Mouse (Mus musculus): ENCODE results near the gene Myl6. TPM values are rescaled to one million over a fixed set of nuclear protein-coding genes. Genes with fewer than 3 reads are reported as not detected.

Myl6 gene
- polyA plus RNA-seq, 1 experiment from 2014 or later = 780 TPM

DNA sequence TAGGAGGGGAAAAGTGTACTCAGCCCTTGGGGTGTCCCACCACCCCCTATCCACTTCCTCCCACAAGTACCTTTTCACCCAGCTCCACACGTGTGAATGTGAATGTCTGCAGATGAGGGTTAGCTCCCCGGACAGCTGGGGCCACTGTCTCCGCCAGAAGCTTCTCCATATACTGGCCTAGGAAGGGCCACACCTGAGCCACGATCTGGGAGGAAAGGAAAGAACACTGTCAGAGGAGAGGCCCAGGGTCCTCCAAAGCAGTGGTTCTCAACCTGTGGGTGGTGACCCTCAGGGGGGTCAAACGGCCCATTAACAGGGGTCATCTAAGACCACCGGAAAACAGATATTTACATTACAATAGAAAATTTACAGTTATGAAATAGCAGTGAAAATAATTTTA is 28.4 kb upstream of the Myl6 start:
- Histone ChIP-seq H3K4me3 (no peak overlapping the region), H3K4me1 (peaks cover 32% of the 10 kb centered on the region), H3K27ac (no peak overlapping the region), H3K36me3 (replicated peaks) (peaks cover 12% of the 10 kb centered on the region; the same call in 1 of the 2 replicates), H3K9me3 (no peaks in the 10 kb centered on the region), H3K27me3 (ENCODE audit: poor library complexity, severe bottlenecking) (peaks cover 96% of the 10 kb centered on the region)
- DNase-seq (ENCODE audit: extremely low spot score, low spot score) = no peak
- 85% methylated on average over 6 of the region's 6 CpGs for WGBS

DNA sequence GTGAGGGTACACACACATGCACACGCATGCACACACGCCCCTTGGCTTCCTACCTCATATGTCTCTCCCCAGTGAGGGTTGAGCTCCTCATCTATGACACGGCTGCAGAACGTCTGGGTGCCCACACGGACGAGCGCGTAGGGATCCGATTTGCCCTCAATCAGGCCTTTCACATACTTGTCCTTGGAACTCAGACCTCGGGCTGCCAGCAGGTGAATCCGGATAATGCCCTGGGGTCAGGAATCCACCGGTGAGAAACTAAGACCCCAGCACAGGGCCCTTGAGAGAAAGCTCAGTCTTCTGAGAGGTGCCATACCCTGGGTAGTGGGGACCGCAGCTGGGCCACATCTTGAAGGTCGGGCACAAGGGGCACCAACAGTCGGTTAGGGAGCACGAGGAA is 26.6 kb upstream of the Myl6 start:
- WGBS = 87% methylated on average over 16 of the region's 16 CpGs

GRCm38 (mm10) chr10:128518833-128519232 is 24.9 kb upstream of the Myl6 start:
- 68% methylated on average over 7 of the region's 7 CpGs for WGBS
- DNase-seq (ENCODE audit: extremely low spot score, low spot score) = no peak
- peaks cover 91% of the 10 kb centered on the region for H3K27me3 ChIP-seq (ENCODE audit: poor library complexity, severe bottlenecking)

More for the DNA sequence above, 26.6 kb upstream of the Myl6 start:
- DNase-seq (ENCODE audit: extremely low spot score, low spot score) = no peak
- Histone ChIP-seq H3K9me3 (no peaks in the 10 kb centered on the region), H3K27ac (no peak overlapping the region), H3K4me3 (no peak overlapping the region), H3K4me1 (peaks cover 34% of the 10 kb centered on the region), H3K27me3 (ENCODE audit: poor library complexity, severe bottlenecking) (peaks cover 100% of the 10 kb centered on the region), H3K36me3 (replicated peaks) (peaks cover 14% of the 10 kb centered on the region; the same call in 1 of the 2 replicates)

GRCm38 (mm10) chr10:128516677-128517076 is 22.7 kb upstream of the Myl6 start:
- DNase-seq (ENCODE audit: extremely low spot score, low spot score) = no peak
- peaks cover 70% of the 10 kb centered on the region for H3K27me3 ChIP-seq (ENCODE audit: poor library complexity, severe bottlenecking)
- no peaks in the 10 kb centered on the region for H3K9me3 ChIP-seq
- 17% methylated on average over 6 of the region's 6 CpGs for WGBS
- peaks cover 15% of the 10 kb centered on the region for H3K4me1 ChIP-seq
- no peak overlapping the region for H3K27ac ChIP-seq
- 0 out of 2 replicates have a peak overlapping the region, but pooled peaks have one; percentile 26 for H3K4me3 ChIP-seq
- H3K36me3 ChIP-seq (replicated peaks) = peaks cover 15% of the 10 kb centered on the region; the same call in 1 of the 2 replicates

More at GRCm38 (mm10) chr10:128518833-128519232, 24.9 kb upstream of the Myl6 start:
- no peak overlapping the region for H3K27ac ChIP-seq
- H3K4me1 ChIP-seq = peaks cover 16% of the 10 kb centered on the region
- H3K36me3 ChIP-seq (replicated peaks) = peaks cover 14% of the 10 kb centered on the region; the same call in 1 of the 2 replicates
- H3K9me3 ChIP-seq = no peaks in the 10 kb centered on the region
- no peak overlapping the region for H3K4me3 ChIP-seq

GRCm38 (mm10) chr10:128516029-128516428 is 22.1 kb upstream of the Myl6 start:
- DNase-seq (ENCODE audit: extremely low spot score, low spot score) = no peak
- Histone ChIP-seq H3K4me1 (peaks cover 15% of the 10 kb centered on the region), H3K27me3 (ENCODE audit: poor library complexity, severe bottlenecking) (peaks cover 63% of the 10 kb centered on the region), H3K9me3 (no peaks in the 10 kb centered on the region), H3K27ac (no peak overlapping the region), H3K36me3 (replicated peaks) (peaks cover 15% of the 10 kb centered on the region; the same call in 1 of the 2 replicates), H3K4me3 (peak overlapping the region; percentile 26)
- 3% methylated on average over 20 of the region's 20 CpGs for WGBS

- Histone ChIP-seq H3K4me1 (peaks cover 15% of the 10 kb centered on the region), H3K9me3 (no peaks in the 10 kb centered on the region), H3K36me3 (replicated peaks) (peaks cover 12% of the 10 kb centered on the region; the same call in 1 of the 2 replicates), H3K27me3 (ENCODE audit: poor library complexity, severe bottlenecking) (peaks cover 53% of the 10 kb centered on the region), H3K4me3 (no peak overlapping the region), H3K27ac (no peak overlapping the region)
- 83% methylated on average over 4 of the region's 4 CpGs for WGBS
- no peak for DNase-seq (ENCODE audit: extremely low spot score, low spot score)
Observed at GRCm38 (mm10) chr10:128515044-128515443, 21.1 kb upstream of the Myl6 start.

DNA sequence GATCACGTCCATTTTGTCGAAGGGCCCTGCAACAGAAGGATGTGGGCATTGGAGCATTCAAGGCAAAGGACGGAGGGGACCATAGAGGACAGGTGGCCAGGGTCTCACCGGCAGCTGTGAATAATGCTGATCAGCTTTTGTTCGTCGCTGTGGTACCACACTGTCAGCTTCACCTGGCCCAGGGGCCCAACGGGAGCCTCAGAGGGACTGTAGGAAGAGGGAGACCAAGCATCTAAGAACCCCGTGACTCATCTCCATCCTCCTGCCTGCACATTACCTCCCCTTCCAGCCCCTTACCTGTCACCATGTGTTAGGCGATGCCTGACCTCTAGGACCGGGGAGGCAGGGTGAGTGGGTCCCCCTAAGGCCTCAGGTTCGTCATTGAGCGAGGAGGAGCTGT is 17.8 kb upstream of the Myl6 start:
- H3K27ac ChIP-seq = no peak overlapping the region
- H3K36me3 ChIP-seq (replicated peaks) = peaks cover 2% of the 10 kb centered on the region; the same call in 1 of the 2 replicates
- 80% methylated on average over 12 of the region's 12 CpGs for WGBS
- H3K27me3 ChIP-seq (ENCODE audit: poor library complexity, severe bottlenecking) = peaks cover 20% of the 10 kb centered on the region
- H3K4me1 ChIP-seq = peaks cover 8% of the 10 kb centered on the region
- H3K4me3 ChIP-seq = no peak overlapping the region
- no peaks in the 10 kb centered on the region for H3K9me3 ChIP-seq
- no peak for DNase-seq (ENCODE audit: extremely low spot score, low spot score)

DNA sequence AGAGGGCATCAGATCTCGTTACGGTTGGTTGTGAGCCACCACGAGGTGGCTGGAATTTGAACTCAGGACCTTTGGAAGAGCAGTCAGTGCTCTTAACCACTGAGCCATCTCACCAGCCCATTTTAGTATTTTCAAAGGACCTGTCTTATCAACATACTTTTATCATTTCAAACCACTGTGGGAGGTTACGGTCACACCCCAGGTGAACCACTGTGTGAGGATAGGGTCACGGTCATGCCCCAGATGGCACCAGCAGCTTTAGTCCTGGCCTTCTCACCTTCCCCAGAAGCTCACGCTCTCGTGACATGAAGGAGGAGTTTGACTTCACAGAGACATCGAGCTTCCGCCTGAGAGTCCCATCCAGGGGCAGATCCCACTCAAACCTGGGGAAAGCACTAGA is 17.2 kb upstream of the Myl6 start:
- Histone ChIP-seq H3K4me3 (no peak overlapping the region), H3K9me3 (no peaks in the 10 kb centered on the region), H3K27ac (no peak overlapping the region), H3K4me1 (peaks cover 5% of the 10 kb centered on the region), H3K36me3 (replicated peaks) (peaks cover 2% of the 10 kb centered on the region; the same call in 1 of the 2 replicates), H3K27me3 (ENCODE audit: poor library complexity, severe bottlenecking) (peaks cover 15% of the 10 kb centered on the region)
- DNase-seq (ENCODE audit: extremely low spot score, low spot score) = no peak
- 94% methylated on average over 9 of the region's 9 CpGs for WGBS

DNA sequence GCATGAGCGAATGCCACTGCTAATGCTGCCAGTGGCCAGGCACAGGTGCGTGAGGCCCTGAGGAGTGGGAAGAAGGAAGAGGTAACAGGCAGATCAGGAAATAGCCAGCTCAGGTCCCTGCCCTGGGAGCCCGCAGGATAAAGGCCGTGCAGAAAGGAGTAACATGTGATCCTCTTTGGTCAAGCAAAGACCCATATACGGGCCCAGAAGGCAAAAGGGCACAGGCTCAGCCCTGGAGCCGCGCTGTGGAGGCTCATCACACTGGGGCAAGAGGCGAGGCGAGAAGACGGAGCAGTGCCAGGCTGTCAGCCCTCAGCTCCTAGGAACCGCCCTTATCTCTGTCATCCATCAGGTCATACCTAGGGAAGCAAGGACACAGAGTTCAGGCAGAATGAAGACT is 16.4 kb upstream of the Myl6 start:
- no peak for DNase-seq (ENCODE audit: extremely low spot score, low spot score)
- Histone ChIP-seq H3K9me3 (0 out of 2 replicates have a peak, but pooled peaks cover 2% of the 10 kb centered on the region), H3K27me3 (ENCODE audit: poor library complexity, severe bottlenecking) (peaks cover 6% of the 10 kb centered on the region), H3K27ac (no peak overlapping the region), H3K4me1 (no peaks in the 10 kb centered on the region), H3K36me3 (replicated peaks) (peaks cover 4% of the 10 kb centered on the region; the same call in 1 of the 2 replicates), H3K4me3 (no peak overlapping the region)
- WGBS = 86% methylated on average over 11 of the region's 11 CpGs

DNA sequence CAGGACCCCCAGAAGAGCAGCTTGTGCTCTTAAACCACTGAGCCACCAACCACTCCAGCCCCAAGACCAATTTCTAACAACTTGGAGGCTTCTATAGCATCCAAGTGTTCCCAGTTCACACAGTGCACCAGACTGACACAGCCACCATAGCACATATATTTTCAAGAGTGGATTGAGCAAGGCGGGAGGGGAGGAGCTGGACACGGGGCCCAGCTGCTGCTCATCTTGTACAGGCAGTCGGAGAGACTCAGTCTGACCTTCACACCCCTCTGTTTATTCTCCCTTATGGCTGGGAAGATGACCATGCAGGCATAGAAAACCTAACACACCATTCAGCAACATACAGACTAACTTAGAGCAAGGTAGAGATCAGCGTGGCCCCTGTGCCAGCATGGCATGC is 15.9 kb upstream of the Myl6 start:
- Histone ChIP-seq H3K36me3 (replicated peaks) (peaks cover 4% of the 10 kb centered on the region; the same call in 1 of the 2 replicates), H3K27me3 (ENCODE audit: poor library complexity, severe bottlenecking) (peaks cover 1% of the 10 kb centered on the region), H3K4me3 (no peak overlapping the region), H3K9me3 (0 out of 2 replicates have a peak, but pooled peaks cover 2% of the 10 kb centered on the region), H3K27ac (no peak overlapping the region), H3K4me1 (no peaks in the 10 kb centered on the region)
- no peak for DNase-seq (ENCODE audit: extremely low spot score, low spot score)
- WGBS = 87% methylated on average over 4 of the region's 4 CpGs

DNA sequence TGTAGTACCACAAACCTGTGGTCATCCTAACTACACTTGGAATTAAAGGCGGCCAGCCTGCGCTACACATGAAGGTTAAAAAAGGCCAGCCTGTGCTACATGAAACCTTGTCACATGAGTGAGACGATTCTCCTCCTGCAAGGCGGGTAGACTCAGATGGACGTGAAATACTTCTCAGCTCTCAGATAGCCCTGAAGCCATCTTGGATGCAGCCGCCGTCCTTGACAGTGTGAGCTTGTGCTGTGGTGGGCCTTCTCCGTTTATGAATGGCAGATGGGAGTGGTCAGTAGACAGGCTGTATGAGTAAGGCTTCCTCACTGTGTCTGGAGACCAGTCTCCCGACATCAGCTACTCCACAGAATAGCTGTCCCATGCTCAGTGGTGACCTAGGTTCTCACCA is 15.3 kb upstream of the Myl6 start:
- no peak for DNase-seq (ENCODE audit: extremely low spot score, low spot score)
- Histone ChIP-seq H3K27ac (no peak overlapping the region), H3K27me3 (ENCODE audit: poor library complexity, severe bottlenecking) (no peaks in the 10 kb centered on the region), H3K4me1 (no peaks in the 10 kb centered on the region), H3K36me3 (replicated peaks) (peaks cover 4% of the 10 kb centered on the region; the same call in 1 of the 2 replicates), H3K4me3 (no peak overlapping the region), H3K9me3 (0 out of 2 replicates have a peak, but pooled peaks cover 2% of the 10 kb centered on the region)
- 92% methylated on average over 9 of the region's 9 CpGs for WGBS

- WGBS = 87% methylated on average over 9 of the region's 9 CpGs
- Histone ChIP-seq H3K4me1 (no peaks in the 10 kb centered on the region), H3K9me3 (0 out of 2 replicates have a peak, but pooled peaks cover 2% of the 10 kb centered on the region), H3K27ac (no peak overlapping the region), H3K36me3 (replicated peaks) (peaks cover 4% of the 10 kb centered on the region; the same call in 1 of the 2 replicates), H3K4me3 (no peak overlapping the region), H3K27me3 (ENCODE audit: poor library complexity, severe bottlenecking) (no peaks in the 10 kb centered on the region)
- no peak for DNase-seq (ENCODE audit: extremely low spot score, low spot score)
Observed at GRCm38 (mm10) chr10:128508260-128508659, 14.3 kb upstream of the Myl6 start.

DNA sequence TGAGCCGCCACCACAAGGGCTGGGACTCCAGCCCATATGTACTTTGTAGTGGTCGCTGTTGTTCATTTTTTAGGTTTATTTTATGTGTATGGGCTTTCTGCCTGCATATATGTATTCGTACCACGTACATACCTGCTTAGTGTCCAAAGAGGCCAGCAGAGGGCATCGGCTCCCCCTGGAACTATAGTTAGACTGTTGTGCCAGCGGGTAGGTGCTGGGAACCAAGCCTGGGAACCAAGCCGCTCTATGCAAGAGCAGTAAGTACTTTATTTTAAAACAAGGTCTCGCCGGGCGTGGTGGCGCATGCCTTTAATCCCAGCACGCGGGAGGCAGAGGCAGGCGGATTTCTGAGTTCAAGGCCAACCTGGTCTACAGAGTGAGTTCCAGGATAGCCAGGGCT is 12.0 kb upstream of the Myl6 start:
- DNase-seq (ENCODE audit: extremely low spot score, low spot score) = no peak
- 93% methylated on average over 14 of the region's 14 CpGs for WGBS

More for the DNA sequence above, 12.0 kb upstream of the Myl6 start:
- peaks cover 3% of the 10 kb centered on the region; the same call in 1 of the 2 replicates for H3K36me3 ChIP-seq (replicated peaks)
- no peak overlapping the region for H3K27ac ChIP-seq
- H3K4me3 ChIP-seq = no peak overlapping the region
- no peaks in the 10 kb centered on the region for H3K4me1 ChIP-seq
- 0 out of 2 replicates have a peak, but pooled peaks cover 2% of the 10 kb centered on the region for H3K9me3 ChIP-seq
- H3K27me3 ChIP-seq (ENCODE audit: poor library complexity, severe bottlenecking) = no peaks in the 10 kb centered on the region
